Mouse (Mus musculus) midbrain, embryonic 13.5 days (tissue): ENCODE measurements around the gene Akap3. TPM values are rescaled to one million over a fixed set of nuclear protein-coding genes. Genes with fewer than 3 reads are reported as not detected.

Source experiments
- ATAC-seq: fragments of 200-750 bp; cut with Nextera tagmentation; 2 replicates; pipeline ENCODE4 v1.8.0; 2017; ENCODE audit warnings: mild to moderate bottlenecking, moderate TSS enrichment, moderate library complexity
- H3K27ac ChIP-seq: fragments of 300-500 bp; sonication (generic); 2 replicates; pipeline ENCODE4 v1.5.1; 2015; ENCODE audit warnings: inconsistent platforms, mild to moderate bottlenecking, moderate library complexity
- H3K27me3 ChIP-seq: fragments of 300-500 bp; sonication (generic); 2 replicates; pipeline ENCODE4 v1.6.1; 2015; ENCODE audit warnings: mild to moderate bottlenecking, inconsistent platforms
- H3K36me3 ChIP-seq: fragments of 300-500 bp; sonication (generic); 2 replicates; pipeline ENCODE4 v1.6.1; 2015; ENCODE audit warnings: mild to moderate bottlenecking, inconsistent platforms
- H3K4me1 ChIP-seq: fragments of 300-500 bp; sonication (generic); replicated peaks from 2 replicates; pipeline ENCODE4 v1.6.1; 2015; ENCODE audit warnings: inconsistent platforms
- H3K4me2 ChIP-seq: fragments of 300-500 bp; sonication (generic); replicated peaks from 2 replicates; pipeline ENCODE4 v1.6.1; 2015; ENCODE audit warnings: moderate library complexity, mild to moderate bottlenecking, inconsistent platforms
- H3K4me3 ChIP-seq: fragments of 300-500 bp; sonication (generic); replicated peaks from 2 replicates; pipeline ENCODE4 v1.5.1; 2015; ENCODE audit warnings: mild to moderate bottlenecking, inconsistent platforms
- H3K9ac ChIP-seq: fragments of 300-500 bp; sonication (generic); replicated peaks from 2 replicates; pipeline ENCODE4 v1.6.1; 2015; ENCODE audit warnings: mild to moderate bottlenecking, inconsistent platforms
- H3K9me3 ChIP-seq: fragments of 300-500 bp; sonication (generic); 2 replicates; pipeline ENCODE4 v1.6.1; 2016; ENCODE audit warnings: mild to moderate bottlenecking, inconsistent platforms
- WGBS: fragments of 180-500 bp; shearing (Covaris S2); methylation state at CpG from one replicate; pipeline ENCODE4 v1.1.7; 2015; 5-methylcytosine and 5-hydroxymethylcytosine counted together
- polyA plus RNA-seq: library from polyadenylated mRNA; unstranded; fragments of >200 nt; fragmentation: Nextera tagmentation; extraction: Ambion mirVana; gene quantifications from 2 replicates; pipeline ENCODE4 v1.2.1, GENCODE M21; 2015

Akap3 gene
- polyA plus RNA-seq, 1 experiment from 2014 or later, result 0.07 TPM

GRCm38 (mm10) chr6:126907876-126908275 lies 55.0 kb downstream of the Akap3 start:
- Histone ChIP-seq H3K27me3 (no peaks in the 10 kb centered on the region), H3K4me3 (no peak overlapping the region), H3K36me3 (no peaks in the 10 kb centered on the region), H3K9ac (no peak overlapping the region), H3K27ac (no peak overlapping the region), H3K4me1 (no peaks in the 10 kb centered on the region), H3K4me2 (no peak overlapping the region), H3K9me3 (no peaks in the 10 kb centered on the region)
- WGBS, result 68% methylated on average over 3 of the region's 3 CpGs
- ATAC-seq, result no peak

DNA sequence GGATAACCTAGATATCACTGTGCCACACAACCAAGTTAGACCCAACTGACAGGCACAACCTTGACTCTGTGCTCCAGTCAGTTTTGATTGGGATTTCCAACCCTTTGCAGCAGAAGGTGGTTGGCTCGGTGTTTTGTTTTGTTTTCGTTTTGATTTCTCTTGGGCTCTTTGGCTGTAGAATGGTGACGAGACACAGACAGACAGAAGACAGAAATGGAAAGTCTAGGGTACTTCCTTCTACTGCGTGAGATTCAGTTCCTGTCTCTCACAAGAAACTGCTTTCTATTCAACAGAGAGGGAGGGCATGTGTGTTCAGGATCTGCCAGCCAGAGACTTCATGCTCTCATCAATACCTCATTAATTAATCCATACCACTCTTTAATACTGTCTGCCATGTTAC lies 57.8 kb downstream of the Akap3 start:
- H3K4me1 ChIP-seq, result no peaks in the 10 kb centered on the region
- H3K9me3 ChIP-seq, result no peaks in the 10 kb centered on the region
- H3K27ac ChIP-seq, result no peak overlapping the region
- no peak overlapping the region for H3K4me3 ChIP-seq
- 87% methylated on average over 4 of the region's 4 CpGs for WGBS
- no peak for ATAC-seq
- H3K4me2 ChIP-seq, result no peak overlapping the region
- no peaks in the 10 kb centered on the region for H3K36me3 ChIP-seq
- no peak overlapping the region for H3K9ac ChIP-seq
- no peaks in the 10 kb centered on the region for H3K27me3 ChIP-seq

DNA sequence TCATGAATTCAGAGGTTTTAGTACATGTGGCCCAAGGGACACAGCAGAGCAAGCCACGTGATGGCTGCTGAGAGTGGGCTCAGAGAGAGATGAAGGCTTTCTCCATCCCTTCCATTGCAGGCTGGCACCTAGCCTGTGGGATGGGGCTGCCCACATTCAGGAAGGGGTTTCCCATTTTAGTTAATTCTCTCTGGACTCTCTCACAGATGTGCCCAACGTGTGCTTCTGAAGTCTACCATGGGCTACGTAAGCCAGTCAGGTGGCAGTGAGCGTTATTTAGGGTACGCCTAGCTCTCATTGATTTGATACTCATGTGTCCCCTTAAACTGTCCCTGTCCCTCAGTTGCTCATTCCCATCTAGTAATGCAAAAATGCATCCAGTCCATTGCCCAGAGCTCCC lies 62.0 kb downstream of the Akap3 start:
- Histone ChIP-seq H3K27ac (no peak overlapping the region), H3K9me3 (no peaks in the 10 kb centered on the region), H3K4me2 (no peak overlapping the region), H3K4me1 (no peaks in the 10 kb centered on the region), H3K36me3 (no peaks in the 10 kb centered on the region), H3K9ac (no peak overlapping the region), H3K27me3 (no peaks in the 10 kb centered on the region), H3K4me3 (no peak overlapping the region)
- WGBS, result 86% methylated on average over 5 of the region's 5 CpGs
- ATAC-seq, result no peak

GRCm38 (mm10) chr6:126921111-126921881 lies 68.4 kb downstream of the Akap3 start, which contains the start of gene Dyrk4:
Gene Dyrk4 (minus strand): TSS chr6:126921839.
- peak within 1 kb of the TSS; percentile 52; the same call in 1 of the 2 replicates for H3K9ac ChIP-seq
- no peak within 1 kb of the TSS for H3K27ac ChIP-seq
- no peak for ATAC-seq
- no peaks in the 10 kb centered on the region for H3K9me3 ChIP-seq
- WGBS, result 8% methylated on average over 21 of the region's 21 CpGs
- no peaks in the 10 kb centered on the region for H3K27me3 ChIP-seq
- peak within 1 kb of the TSS; percentile 24 for H3K4me3 ChIP-seq
- peak within 1 kb of the TSS; percentile 46 for H3K4me2 ChIP-seq
- H3K4me1 ChIP-seq, result peaks cover 8% of the 10 kb centered on the region; the same call in 1 of the 2 replicates
- H3K36me3 ChIP-seq, result peaks cover 25% of the 10 kb centered on the region

Other genes starting within 250 kb of the Akap3 start
- gene Kcna1, start 206.7 kb upstream of the Akap3 start, polyA plus RNA-seq, result 1.5 and 2.5 TPM in 2 replicates
- 8.4 and 9.3 TPM in 2 replicates for gene Kcna6, start 112.4 kb upstream of the Akap3 start, polyA plus RNA-seq
- 173 and 183 TPM in 2 replicates for gene Ndufa9, start 4.0 kb upstream of the Akap3 start, polyA plus RNA-seq
- 0.36 TPM in 1 of 2 replicates, not detected in the other for gene Dyrk4, start 68.7 kb downstream of the Akap3 start, polyA plus RNA-seq
- gene Rad51ap1, start 86.5 kb downstream of the Akap3 start, polyA plus RNA-seq, result 25.8 and 30.0 TPM in 2 replicates
- gene D6Wsu163e, start 86.9 kb downstream of the Akap3 start, polyA plus RNA-seq, result 30.5 and 31.0 TPM in 2 replicates
- not detected in 2 replicates for gene Fgf6, start 162.5 kb downstream of the Akap3 start, polyA plus RNA-seq
- gene Fgf23, start 219.8 kb downstream of the Akap3 start, polyA plus RNA-seq, result 0.08 TPM in 1 of 2 replicates, not detected in the other